Mouse (Mus musculus) brain, adult 2 months (tissue): ENCODE results near the gene Pbx1.
A peak's percentile ranks its signal among the peaks of the same experiment; 100 is the strongest.

Source experiments
- DNase-seq: peaks from one replicate; pipeline ENCODE4 v3.0.0; 2011; ENCODE audit warnings: low read depth, low spot score

The Pbx1 gene

DNA sequence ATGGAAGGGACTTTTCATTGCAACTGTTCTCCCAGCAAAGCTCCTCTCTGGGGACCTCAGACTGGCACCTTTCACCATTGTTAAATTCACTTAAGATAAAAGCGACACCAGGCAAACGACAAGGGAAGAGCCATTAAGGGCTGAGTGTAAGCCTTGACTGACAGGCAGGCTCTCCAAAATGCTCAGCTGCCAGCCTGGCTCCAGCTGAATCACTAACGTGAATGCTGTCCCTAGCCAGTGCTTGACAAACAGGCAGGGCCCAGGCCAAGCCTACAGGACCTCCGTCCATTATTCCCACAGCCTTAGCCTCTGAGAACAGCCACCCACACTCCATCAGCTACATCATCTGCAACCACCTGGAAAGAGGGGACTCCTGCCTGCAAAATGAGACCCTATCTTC, 337.4 kb downstream of the Pbx1 start:
- peak; percentile 7 for DNase-seq

- peak; percentile 83 for DNase-seq
These were observed 339.0 kb downstream of the Pbx1 start for GRCm38 (mm10) chr1:168093044-168093443.

GRCm38 (mm10) chr1:168091627-168092026, 340.4 kb downstream of the Pbx1 start:
- DNase-seq: no peak

DNA sequence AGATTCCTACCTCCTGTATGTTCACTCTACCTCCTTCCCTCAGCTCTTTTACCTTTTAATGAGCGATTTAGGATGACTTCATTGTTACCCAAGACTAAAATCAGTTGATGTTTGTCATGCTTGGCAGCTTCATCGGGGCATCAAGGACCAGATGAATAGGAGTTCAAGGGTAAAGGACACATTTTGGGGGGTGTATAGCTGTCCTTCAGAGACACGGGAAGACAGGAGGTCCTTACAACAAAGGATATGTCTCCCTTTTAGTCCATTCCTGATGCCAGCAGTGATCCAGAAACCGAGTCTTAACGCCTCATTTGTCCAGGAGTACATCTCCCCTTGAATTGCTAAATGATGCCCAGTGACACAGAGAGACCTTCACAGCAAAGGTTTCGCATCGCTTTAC, 343.4 kb downstream of the Pbx1 start:
- no peak for DNase-seq

DNA sequence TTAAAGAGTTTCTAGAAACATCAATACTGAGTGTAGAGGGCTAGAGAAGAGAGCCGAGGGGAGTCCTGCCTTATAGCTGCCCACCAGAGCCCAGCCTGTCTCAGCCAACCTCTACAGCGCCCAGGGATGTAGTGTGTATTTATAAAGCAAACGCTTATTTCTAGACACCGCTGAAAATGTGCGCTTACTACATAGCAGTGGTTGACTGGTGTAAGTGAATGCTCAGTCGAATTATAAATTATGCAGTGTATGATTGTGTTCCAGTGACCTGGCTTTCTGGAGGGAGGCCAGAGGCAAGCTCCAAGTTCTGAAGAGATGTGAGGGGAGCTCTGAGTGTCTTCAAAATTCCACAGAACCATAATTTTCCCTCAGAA, 352.7 kb downstream of the Pbx1 start:
- peak; percentile 18 for DNase-seq

- peak; percentile 21 for DNase-seq
These were observed 353.2 kb downstream of the Pbx1 start for GRCm38 (mm10) chr1:168078746-168079393.

GRCm38 (mm10) chr1:168071974-168072373, 360.1 kb downstream of the Pbx1 start:
- DNase-seq: no peak

DNA sequence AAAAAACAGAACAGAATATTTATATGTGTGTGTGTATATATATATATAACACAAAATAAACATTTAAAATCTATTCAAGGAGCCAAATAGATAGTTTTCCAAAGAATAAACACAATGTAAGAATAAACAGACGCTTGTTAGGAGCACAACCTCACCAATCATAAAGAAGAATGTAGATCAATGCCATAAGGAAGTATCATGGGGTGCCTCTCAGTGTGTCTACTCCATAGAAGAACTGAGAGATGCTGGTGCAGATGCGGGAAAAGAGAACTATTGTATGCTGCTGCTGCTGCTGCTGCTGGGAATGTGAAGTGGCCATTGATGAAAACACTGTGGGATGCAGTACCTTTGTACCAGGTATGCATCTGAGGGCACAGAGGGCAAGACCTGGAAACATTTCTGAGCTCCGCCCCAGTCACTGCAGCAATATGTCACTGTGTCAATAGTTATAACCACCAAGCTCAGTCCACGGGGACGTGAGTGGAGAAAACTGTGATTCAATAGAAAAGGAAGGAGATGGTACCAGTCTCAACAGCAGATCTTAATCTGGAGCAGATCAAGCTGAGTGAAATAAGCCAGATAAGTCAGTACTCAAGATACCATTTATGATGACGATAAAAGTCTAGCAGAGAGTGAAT, 361.7 kb downstream of the Pbx1 start:
- DNase-seq: no peak

DNA sequence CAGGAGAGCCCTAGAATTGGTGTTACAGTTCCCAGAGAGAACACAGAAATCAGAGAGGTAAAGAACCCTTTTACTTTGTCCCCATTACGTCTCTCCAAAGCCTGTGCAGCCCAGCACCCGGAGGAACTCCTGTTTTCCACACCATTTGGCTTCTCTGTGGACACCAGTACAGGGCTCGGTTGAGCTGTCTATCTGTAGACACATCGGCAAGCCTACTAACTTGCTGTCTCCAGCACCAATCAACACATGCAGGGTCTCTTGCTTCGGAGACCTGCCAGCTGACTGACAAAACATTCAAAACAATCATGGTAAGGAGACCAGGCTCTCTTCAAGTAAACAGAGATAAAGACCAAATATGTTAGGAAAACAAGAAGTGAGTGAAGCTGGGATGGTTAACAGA, 362.3 kb downstream of the Pbx1 start:
- DNase-seq: no peak
